Mouse (Mus musculus) left cerebral cortex, adult 18-20 months (tissue): ENCODE measurements around the gene Gm20422. TPM values are rescaled to one million over a fixed set of nuclear protein-coding genes. Genes with fewer than 3 reads are reported as not detected.

Source experiments
- DNase-seq, 2 experiments: peaks; one replicate each; pipeline ENCODE4 v3.0.0; 2021 to 2022; ENCODE audit warnings: low spot score in 2 of 2, mixed read lengths in 1 of 2
- long read RNA-seq, 2 experiments: library from polyadenylated mRNA; stranded (forward); transcript quantifications; one replicate each; pipeline ENCODE4 v2.0.0; 2021
- total RNA-seq, 2 experiments: library from RNA; stranded (reverse); gene quantifications; 2 replicates each; pipeline ENCODE4 v1.2.3; 2021

The Gm20422 gene
- 1 to 10 TPM in 1 of 2 experiments, not detected in 1; 1.3 TPM for total RNA-seq
- long read RNA-seq, experiment 1, partial matches to known transcripts, result 1 of 1 reads
- long read RNA-seq, experiment 1, other reads (novel, unspliced or antisense), result 0 of 1 reads
- long read RNA-seq, experiment 2, partial matches to known transcripts, result 0 of 4 reads
- long read RNA-seq, experiment 2, other reads (novel, unspliced or antisense), result 4 of 4 reads

GRCm38 (mm10) chr8:69774503-69775148 is at the start of gene Gm20422:
Gene Gm20422, minus strand, starts transcription at chr8:69774886.
- peak; percentile 80 to 89 for DNase-seq

GRCm38 (mm10) chr8:69822386-69823191 is 47.9 kb upstream of the Gm20422 start, which contains the start of gene Lpar2:
Gene Lpar2, plus strand, starts transcription at chr8:69822429.
- DNase-seq, result no peak

- no peak for DNase-seq
These were observed 47.3 kb upstream of the Gm20422 start for GRCm38 (mm10) chr8:69821971-69822385.

GRCm38 (mm10) chr8:69820466-69820865 is 45.8 kb upstream of the Gm20422 start:
- DNase-seq, result no peak

- DNase-seq, result no peak
These were observed 40.7 kb upstream of the Gm20422 start for GRCm38 (mm10) chr8:69815396-69815795.

GRCm38 (mm10) chr8:69814881-69815280 is 40.2 kb upstream of the Gm20422 start:
- DNase-seq, result no peak

GRCm38 (mm10) chr8:69809820-69810219 is 35.1 kb upstream of the Gm20422 start:
- no peak for DNase-seq

GRCm38 (mm10) chr8:69808864-69809403 is 34.2 kb upstream of the Gm20422 start:
- DNase-seq, result no peak

- DNase-seq, result peak in 1 of 2 experiments; percentile 53
These were observed 33.6 kb upstream of the Gm20422 start, which contains the start of gene Gmip for GRCm38 (mm10) chr8:69808094-69808863. Gene Gmip, plus strand, starts transcription at chr8:69808679.

- no peak for DNase-seq
These were observed 32.5 kb upstream of the Gm20422 start for GRCm38 (mm10) chr8:69807236-69807635.

GRCm38 (mm10) chr8:69805491-69805890 is 30.8 kb upstream of the Gm20422 start:
- no peak for DNase-seq

GRCm38 (mm10) chr8:69805086-69805485 is 30.4 kb upstream of the Gm20422 start:
- no peak for DNase-seq

- DNase-seq, result no peak
These were observed 29.9 kb upstream of the Gm20422 start for GRCm38 (mm10) chr8:69804537-69804936.

GRCm38 (mm10) chr8:69803366-69803765 is 28.7 kb upstream of the Gm20422 start:
- DNase-seq, result peak in 1 of 2 experiments; percentile 0

- peak in 1 of 2 experiments; percentile 0 for DNase-seq
These were observed 27.5 kb upstream of the Gm20422 start for GRCm38 (mm10) chr8:69802216-69802615.

GRCm38 (mm10) chr8:69801796-69802195 is 27.1 kb upstream of the Gm20422 start:
- no peak for DNase-seq

- peak in 1 of 2 experiments; percentile 1 for DNase-seq
These were observed 25.3 kb upstream of the Gm20422 start for GRCm38 (mm10) chr8:69799946-69800345.

- peak; percentile 1 for DNase-seq
These were observed 24.6 kb upstream of the Gm20422 start for GRCm38 (mm10) chr8:69799261-69799660.

GRCm38 (mm10) chr8:69797661-69798060 is 23.0 kb upstream of the Gm20422 start:
- DNase-seq, result no peak

- no peak for DNase-seq
These were observed 22.1 kb upstream of the Gm20422 start for GRCm38 (mm10) chr8:69796721-69797345.
